Mouse (Mus musculus) forebrain, embryonic 14.5 days (tissue): ENCODE measurements around the gene Kif3a. TPM values are rescaled to one million over a fixed set of nuclear protein-coding genes. Genes with fewer than 3 reads are reported as not detected.
A peak's percentile ranks its signal among the peaks of the same experiment; 100 is the strongest.

Source experiments
- ATAC-seq: fragments of 200-750 bp; cut with Nextera tagmentation; 2 replicates; pipeline ENCODE4 v1.8.0; 2017; ENCODE audit warnings: mild to moderate bottlenecking, moderate library complexity
- DNase-seq: peaks from one replicate; pipeline ENCODE4 v3.0.0-alpha.2; 2015; ENCODE audit warnings: low spot score
- H3K27ac ChIP-seq: fragments of 300-500 bp; sonication (generic); 2 replicates; pipeline ENCODE4 v1.5.1; 2014; ENCODE audit warnings: low read depth, mild to moderate bottlenecking, control low read depth, low read length, moderate library complexity
- H3K27me3 ChIP-seq: fragments of 300-500 bp; sonication (generic); replicated peaks from 2 replicates; pipeline ENCODE4 v1.6.1; 2014; ENCODE audit warnings: low read length, control low read depth, mixed read lengths; ENCODE audit not compliant: control insufficient read depth, insufficient read depth
- H3K36me3 ChIP-seq: fragments of 300-500 bp; sonication (generic); 2 replicates; pipeline ENCODE4 v1.6.1; 2014; ENCODE audit warnings: low read length, control low read depth; ENCODE audit not compliant: control insufficient read depth, insufficient read depth
- H3K4me1 ChIP-seq: fragments of 300-500 bp; sonication (generic); 2 replicates; pipeline ENCODE4 v1.6.1; 2014; ENCODE audit warnings: antibody characterized with exemption, low read length, control low read depth; ENCODE audit not compliant: control insufficient read depth, insufficient read depth
- H3K4me2 ChIP-seq: fragments of 300-500 bp; sonication (generic); 2 replicates; pipeline ENCODE4 v1.6.1; 2014; ENCODE audit warnings: mild to moderate bottlenecking, control low read depth, low read length
- H3K4me3 ChIP-seq: fragments of 300-500 bp; sonication (generic); 2 replicates; pipeline ENCODE4 v1.5.1; 2014; ENCODE audit warnings: low read depth, low read length, control low read depth
- H3K9ac ChIP-seq: fragments of 300-500 bp; sonication (generic); 2 replicates; pipeline ENCODE4 v1.6.1; 2014; ENCODE audit warnings: mild to moderate bottlenecking, low read length, control low read depth, moderate library complexity
- H3K9me3 ChIP-seq: fragments of 300-500 bp; sonication (generic); replicated peaks from 2 replicates; pipeline ENCODE4 v1.6.1; 2016; ENCODE audit warnings: low read length, control low read depth, mixed read lengths; ENCODE audit not compliant: control insufficient read depth
- WGBS: fragments of 180-500 bp; shearing (Covaris S2); extraction: QIAGEN DNeasy Blood & Tissue Kit; methylation state at CpG from one replicate; pipeline ENCODE4 v1.1.7; 2014; 5-methylcytosine and 5-hydroxymethylcytosine counted together
- polyA plus RNA-seq: library from polyadenylated mRNA; unstranded; fragments of >200 nt; fragmentation: Nextera tagmentation; extraction: Ambion mirVana; gene quantifications from 2 replicates; pipeline ENCODE4 v1.2.1, GENCODE M21; 2014

Gene Kif3a
- polyA plus RNA-seq, 1 experiment from 2014 or later = 216 TPM

DNA sequence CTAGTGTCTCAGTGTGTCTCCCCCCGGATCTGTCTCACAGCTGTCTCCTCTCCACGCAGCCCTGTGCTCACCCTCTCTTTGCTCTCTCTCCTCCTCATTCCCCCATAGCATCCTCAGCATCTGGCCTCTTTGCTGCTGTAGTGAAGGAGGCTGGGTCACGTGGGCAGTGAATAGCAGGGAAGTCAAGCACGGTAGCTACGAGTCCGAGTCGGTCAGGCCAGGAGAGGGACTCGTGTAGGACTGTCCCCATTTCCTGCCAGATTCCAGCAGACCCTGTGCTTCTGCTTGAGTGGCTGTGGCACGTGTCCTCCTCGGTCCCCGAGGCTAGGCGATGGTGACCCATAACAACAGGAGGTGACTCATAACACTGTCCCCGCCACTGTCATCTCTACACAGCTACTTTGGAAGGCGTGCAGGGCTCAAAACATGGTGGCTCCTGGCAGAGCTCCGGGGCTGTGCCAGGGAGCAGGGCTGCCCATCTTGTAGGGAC lies 28.1 kb upstream of the Kif3a start:
- Histone ChIP-seq H3K4me2 (no peak overlapping the region), H3K4me3 (no peak overlapping the region), H3K4me1 (no peaks in the 10 kb centered on the region), H3K27ac (no peak overlapping the region), H3K9me3 (no peaks in the 10 kb centered on the region), H3K36me3 (peaks cover 63% of the 10 kb centered on the region), H3K9ac (no peak overlapping the region), H3K27me3 (no peaks in the 10 kb centered on the region)
- no peak for ATAC-seq
- WGBS = 75% methylated on average over 15 of the region's 15 CpGs
- DNase-seq = no peak

DNA sequence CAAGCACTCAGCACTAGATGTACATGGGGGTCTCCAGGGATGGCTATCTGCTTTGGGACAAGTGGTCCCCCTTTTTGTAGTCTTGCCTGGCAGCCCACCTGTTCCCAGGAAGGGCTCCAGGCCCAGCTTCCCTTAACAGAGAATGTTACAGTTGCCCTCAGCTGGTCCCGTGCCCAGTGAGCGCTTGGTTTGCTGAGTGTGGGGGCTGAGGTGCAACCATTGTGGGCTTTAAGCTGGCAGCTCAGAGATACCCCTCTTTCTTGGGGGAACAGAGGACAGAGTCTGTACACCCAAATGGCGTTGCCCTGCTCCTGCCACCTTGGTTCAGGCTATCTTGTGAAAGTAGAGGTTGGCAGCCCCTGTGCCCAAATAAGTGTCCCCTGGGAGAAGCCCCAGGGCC lies 26.8 kb upstream of the Kif3a start:
- 90% methylated on average over 3 of the region's 3 CpGs for WGBS
- Histone ChIP-seq H3K9me3 (no peaks in the 10 kb centered on the region), H3K27me3 (no peaks in the 10 kb centered on the region), H3K4me1 (no peaks in the 10 kb centered on the region), H3K4me3 (no peak overlapping the region), H3K36me3 (peaks cover 49% of the 10 kb centered on the region), H3K4me2 (no peak overlapping the region), H3K9ac (no peak overlapping the region), H3K27ac (no peak overlapping the region)
- no peak for DNase-seq
- no peak for ATAC-seq

DNA sequence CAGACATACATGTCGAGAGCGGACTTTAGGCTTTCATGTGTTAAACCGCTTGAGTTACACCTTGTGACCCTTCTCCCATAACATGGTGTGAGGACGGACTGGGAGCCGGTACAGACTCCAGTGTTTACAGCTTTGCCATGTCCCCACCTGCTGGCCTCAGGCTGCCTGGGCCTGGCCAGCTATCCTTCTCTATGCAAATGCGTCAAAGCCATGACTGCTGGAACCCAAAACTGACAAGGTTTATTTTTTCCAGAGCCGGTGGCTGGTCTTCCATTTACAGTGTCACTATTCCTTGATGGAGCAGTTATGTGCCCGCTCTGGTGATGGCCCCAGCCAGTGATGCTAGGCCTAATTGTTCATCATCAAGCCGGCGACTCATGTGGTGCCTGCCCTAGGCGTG lies 26.0 kb upstream of the Kif3a start:
- 84% methylated on average over 11 of the region's 11 CpGs for WGBS
- Histone ChIP-seq H3K27me3 (no peaks in the 10 kb centered on the region), H3K36me3 (peaks cover 41% of the 10 kb centered on the region), H3K4me3 (no peak overlapping the region), H3K9ac (no peak overlapping the region), H3K4me2 (no peak overlapping the region), H3K27ac (no peak overlapping the region), H3K9me3 (no peaks in the 10 kb centered on the region), H3K4me1 (no peaks in the 10 kb centered on the region)
- ATAC-seq (no peak), DNase-seq (no peak)

DNA sequence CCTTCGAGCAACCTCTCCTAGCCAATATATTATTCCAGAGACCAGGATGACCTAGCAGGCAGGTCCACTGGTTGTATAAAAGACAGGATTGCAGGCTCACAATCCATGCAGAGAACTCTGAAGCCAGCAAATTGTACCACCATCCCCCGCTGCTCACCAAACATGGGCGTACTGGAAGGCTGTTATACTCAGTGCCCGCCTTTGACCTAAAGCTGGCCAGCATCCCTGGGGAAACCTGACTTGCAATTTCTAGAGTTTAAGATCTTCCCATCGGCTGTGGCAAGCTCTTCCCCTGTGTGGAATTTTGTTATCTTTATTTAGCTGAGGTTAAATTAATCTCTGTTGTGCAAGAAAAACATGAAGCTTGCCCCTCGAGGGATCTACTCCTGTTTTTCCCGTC lies 24.2 kb upstream of the Kif3a start:
- no peak overlapping the region for H3K27ac ChIP-seq
- no peaks in the 10 kb centered on the region for H3K4me1 ChIP-seq
- no peak overlapping the region for H3K4me2 ChIP-seq
- 89% methylated on average over 7 of the region's 7 CpGs for WGBS
- no peak overlapping the region for H3K9ac ChIP-seq
- H3K4me3 ChIP-seq = no peak overlapping the region
- no peaks in the 10 kb centered on the region for H3K9me3 ChIP-seq
- H3K36me3 ChIP-seq = peaks cover 24% of the 10 kb centered on the region; the same call in 1 of the 2 replicates
- H3K27me3 ChIP-seq = no peaks in the 10 kb centered on the region
- DNase-seq (no peak), ATAC-seq (no peak)

DNA sequence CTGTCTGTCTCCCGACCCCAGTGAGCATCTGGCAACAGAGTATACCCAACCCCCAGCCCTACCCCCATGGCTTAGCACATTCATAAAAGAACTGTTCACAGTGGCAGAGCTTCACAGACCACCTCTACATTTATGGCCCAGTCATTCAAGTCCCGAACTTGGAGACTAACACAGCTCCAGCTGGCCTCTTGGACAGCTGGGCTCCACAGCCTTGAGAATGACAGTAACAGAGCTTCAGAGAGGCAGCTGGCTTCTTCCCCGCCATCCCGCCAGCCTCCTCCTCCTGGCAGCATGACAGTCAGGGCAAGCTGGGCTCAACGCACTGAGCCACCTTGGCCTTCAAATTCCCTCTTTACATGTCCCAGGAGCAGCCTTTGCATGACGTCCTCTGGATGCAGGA lies 20.9 kb upstream of the Kif3a start:
- H3K4me3 ChIP-seq = no peak overlapping the region
- H3K4me2 ChIP-seq = no peak overlapping the region
- no peaks in the 10 kb centered on the region for H3K27me3 ChIP-seq
- H3K27ac ChIP-seq = no peak overlapping the region
- no peaks in the 10 kb centered on the region for H3K4me1 ChIP-seq
- DNase-seq = no peak
- WGBS = 62% methylated on average over 6 of the region's 6 CpGs
- ATAC-seq = no peak
- no peak overlapping the region for H3K9ac ChIP-seq
- no peaks in the 10 kb centered on the region for H3K9me3 ChIP-seq
- peaks cover 10% of the 10 kb centered on the region; the same call in 1 of the 2 replicates for H3K36me3 ChIP-seq

DNA sequence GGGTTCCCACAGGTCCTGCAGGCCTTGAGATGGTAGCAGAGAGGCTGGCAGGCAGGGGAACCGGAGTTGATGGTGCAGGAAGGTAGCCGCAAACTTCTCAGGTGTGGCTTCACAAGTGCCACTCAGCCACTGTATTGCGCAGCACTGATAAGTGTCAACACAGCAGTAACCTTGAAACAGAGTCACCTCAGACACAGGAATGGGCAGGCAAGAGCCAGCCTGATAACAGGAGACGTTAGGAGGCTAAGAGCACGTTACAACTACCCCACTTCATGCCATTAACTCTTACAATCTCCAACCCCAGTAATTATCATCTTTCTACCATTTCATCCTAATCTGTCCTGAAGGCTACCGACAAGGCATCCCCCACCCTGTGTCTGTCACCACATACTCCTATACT lies 19.6 kb upstream of the Kif3a start:
- DNase-seq (no peak), ATAC-seq (no peak)
- WGBS = 90% methylated on average over 6 of the region's 6 CpGs

DNA sequence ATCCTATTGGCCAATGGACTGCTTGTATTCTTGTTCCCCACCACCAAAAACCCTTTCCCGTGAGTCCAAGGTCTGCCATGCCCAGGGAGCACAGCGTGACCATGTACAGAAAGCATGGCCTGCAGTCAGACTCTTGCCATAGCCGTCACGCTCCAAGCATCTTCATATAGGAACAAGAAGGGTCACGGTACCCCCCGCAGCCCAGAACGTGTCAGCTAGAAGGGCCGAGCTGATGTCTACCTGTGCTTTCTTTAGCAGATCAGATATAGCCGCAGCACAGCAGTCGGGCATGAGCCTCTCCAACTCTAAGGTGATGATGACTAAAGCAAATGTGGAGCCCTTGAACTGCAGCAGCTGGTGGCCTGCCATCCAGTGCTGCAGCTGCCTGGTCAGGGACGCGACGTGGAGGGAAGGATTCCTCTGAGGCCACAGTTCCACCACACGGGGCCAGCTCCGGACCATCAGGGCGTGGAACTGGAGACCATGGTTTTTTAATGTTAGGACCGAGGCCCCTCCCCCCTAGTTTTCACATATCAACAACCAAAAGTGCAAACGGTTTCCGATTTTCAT lies 19.1 kb upstream of the Kif3a start:
- H3K4me3 ChIP-seq = no peak overlapping the region
- H3K27me3 ChIP-seq = no peaks in the 10 kb centered on the region
- WGBS = 90% methylated on average over 19 of the region's 19 CpGs
- H3K9me3 ChIP-seq = no peaks in the 10 kb centered on the region
- no peaks in the 10 kb centered on the region for H3K36me3 ChIP-seq
- ATAC-seq (no peak), DNase-seq (no peak)
- no peak overlapping the region for H3K4me2 ChIP-seq
- H3K4me1 ChIP-seq = no peaks in the 10 kb centered on the region
- H3K27ac ChIP-seq = no peak overlapping the region
- no peak overlapping the region for H3K9ac ChIP-seq

More for the DNA sequence above, 19.6 kb upstream of the Kif3a start:
- Histone ChIP-seq H3K4me2 (no peak overlapping the region), H3K27me3 (no peaks in the 10 kb centered on the region), H3K36me3 (0 out of 2 replicates have a peak, but pooled peaks cover under 1% of the 10 kb centered on the region), H3K9me3 (no peaks in the 10 kb centered on the region), H3K27ac (no peak overlapping the region), H3K4me3 (no peak overlapping the region), H3K4me1 (no peaks in the 10 kb centered on the region), H3K9ac (no peak overlapping the region)

DNA sequence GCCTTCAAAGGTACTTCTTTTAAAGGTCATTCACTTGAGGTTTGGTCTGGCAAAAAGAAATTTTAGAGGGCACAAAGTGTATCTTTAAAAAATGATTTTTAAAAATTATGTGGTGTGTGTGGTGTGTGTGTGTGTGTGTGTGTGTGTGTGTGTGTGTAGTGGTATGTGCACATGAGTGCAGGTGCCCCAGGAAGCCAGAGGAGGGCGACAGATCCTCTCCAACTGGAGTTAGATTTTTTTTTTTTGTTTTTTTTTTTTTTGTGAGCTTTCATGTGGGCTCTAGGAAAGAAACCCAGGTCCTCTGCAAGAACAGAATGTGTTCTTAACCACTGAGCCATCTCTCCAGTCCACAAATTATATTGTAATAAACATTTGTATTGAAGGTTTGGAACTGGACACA lies 16.5 kb upstream of the Kif3a start:
- Histone ChIP-seq H3K9me3 (no peaks in the 10 kb centered on the region), H3K9ac (no peak overlapping the region)
- WGBS = 100% methylated on average over 1 of the region's 1 CpGs

DNA sequence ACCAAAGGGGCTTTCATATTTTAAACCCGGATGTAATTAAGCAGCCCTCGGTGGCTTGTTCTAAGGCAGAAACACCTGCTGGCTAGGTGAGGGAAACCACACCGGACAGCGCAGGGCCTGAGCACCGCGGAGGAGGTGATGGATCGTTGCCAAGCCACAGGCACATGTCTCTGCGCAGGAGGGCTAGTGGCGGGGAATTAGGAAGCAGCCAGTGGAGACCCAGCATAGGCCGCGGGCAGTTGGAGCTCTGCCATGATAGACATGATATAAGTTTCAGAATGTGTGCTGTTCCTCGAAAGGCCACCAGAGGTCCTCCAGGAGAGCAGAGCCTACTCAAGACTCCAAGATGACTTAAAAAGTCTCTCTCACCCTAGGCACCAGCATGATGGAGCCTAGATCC lies 15.4 kb upstream of the Kif3a start:
- H3K4me1 ChIP-seq = no peaks in the 10 kb centered on the region
- no peak overlapping the region for H3K4me3 ChIP-seq
- no peaks in the 10 kb centered on the region for H3K36me3 ChIP-seq
- no peaks in the 10 kb centered on the region for H3K9me3 ChIP-seq
- WGBS = 70% methylated on average over 12 of the region's 12 CpGs
- no peak overlapping the region for H3K27ac ChIP-seq
- no peak overlapping the region for H3K9ac ChIP-seq
- DNase-seq = peak; percentile 34
- H3K27me3 ChIP-seq = no peaks in the 10 kb centered on the region
- no peak overlapping the region for H3K4me2 ChIP-seq
- ATAC-seq = no peak

More for the DNA sequence above, 16.5 kb upstream of the Kif3a start:
- ATAC-seq (no peak), DNase-seq (no peak)
- no peaks in the 10 kb centered on the region for H3K36me3 ChIP-seq
- no peak overlapping the region for H3K4me2 ChIP-seq
- no peak overlapping the region for H3K4me3 ChIP-seq
- no peaks in the 10 kb centered on the region for H3K27me3 ChIP-seq
- H3K4me1 ChIP-seq = no peaks in the 10 kb centered on the region
- H3K27ac ChIP-seq = no peak overlapping the region
